Mouse (Mus musculus): ENCODE results near the gene Adamts17.
A peak's percentile ranks its signal among the peaks of the same experiment; 100 is the strongest.

Gene Adamts17

DNA sequence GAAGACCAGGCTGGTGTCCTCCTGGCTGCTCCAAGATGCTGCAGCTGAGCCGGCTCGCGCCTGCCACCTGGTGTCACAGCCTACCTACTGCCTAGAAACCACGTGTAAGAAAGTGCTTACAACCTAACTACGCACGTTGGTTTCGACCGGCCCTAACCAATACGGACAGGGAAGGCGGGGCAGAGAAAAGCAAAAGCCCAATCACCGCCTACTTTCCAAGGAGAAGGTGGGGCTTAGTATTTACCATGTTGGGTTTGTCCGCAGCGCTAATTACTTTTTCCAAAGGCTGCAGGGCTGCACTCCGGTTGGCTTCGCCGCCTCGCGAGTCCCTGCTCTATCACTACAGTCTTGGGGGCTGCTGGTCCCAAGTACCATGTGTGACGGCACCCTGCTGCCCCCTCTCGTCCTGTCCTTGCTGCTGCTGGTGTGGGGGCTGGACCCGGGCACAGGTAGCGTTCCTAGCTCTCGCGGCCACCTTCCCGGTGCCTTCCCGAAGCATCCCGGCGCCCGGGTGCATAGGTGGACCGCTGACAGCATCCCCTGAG, at the start of gene Adamts17:
Gene Adamts17 (plus strand): TSS at position 273 of the 545 bp plus-strand sequence.
- DNase-seq (ENCODE audit: low spot score in 2 of 2) = peak; percentile 92 to 97

DNA sequence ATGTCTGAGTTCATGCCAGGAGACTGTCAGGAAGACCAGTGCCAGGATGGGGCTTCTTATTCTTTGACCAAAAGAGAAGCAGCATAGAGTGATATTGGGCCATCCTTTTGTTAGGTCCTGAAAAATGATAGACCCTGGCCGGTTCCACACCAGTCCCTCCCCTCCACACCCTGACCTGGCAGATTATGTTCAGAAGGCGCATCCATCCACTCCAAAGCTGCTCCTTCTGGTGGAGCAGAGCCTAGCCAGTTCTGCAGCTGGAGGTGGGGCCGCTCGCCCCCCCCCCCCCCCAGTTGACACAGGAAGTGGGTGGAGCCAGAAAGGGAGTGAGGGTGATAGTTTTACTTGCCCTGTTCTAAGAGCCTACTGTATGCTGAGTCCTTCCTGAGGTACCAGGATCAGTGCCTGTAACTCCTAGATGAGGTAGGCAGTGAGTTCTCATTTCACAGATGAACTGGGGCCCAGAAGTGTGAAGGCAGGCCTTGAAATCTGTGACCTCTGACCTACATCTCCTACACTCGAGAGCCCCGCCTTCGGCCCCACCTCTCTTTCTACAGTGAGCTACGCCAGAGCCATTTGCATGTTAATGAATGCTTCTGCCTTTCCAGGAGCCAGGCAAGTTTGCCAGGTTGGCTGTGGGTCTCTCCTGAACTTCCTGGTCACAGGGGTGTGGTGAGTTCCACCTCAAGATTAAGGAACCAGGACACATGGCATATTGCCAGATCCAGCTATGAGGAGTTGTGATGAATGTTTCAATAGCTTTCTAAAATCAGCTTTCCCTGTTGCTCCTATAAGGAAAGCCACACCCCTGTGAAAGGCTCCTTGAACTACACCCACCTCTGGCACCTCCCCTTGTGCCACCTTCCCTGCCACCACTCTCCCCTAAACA, 49.4 kb upstream of the Adamts17 start:
- no peak for DNase-seq (ENCODE audit: low spot score in 2 of 2)

DNA sequence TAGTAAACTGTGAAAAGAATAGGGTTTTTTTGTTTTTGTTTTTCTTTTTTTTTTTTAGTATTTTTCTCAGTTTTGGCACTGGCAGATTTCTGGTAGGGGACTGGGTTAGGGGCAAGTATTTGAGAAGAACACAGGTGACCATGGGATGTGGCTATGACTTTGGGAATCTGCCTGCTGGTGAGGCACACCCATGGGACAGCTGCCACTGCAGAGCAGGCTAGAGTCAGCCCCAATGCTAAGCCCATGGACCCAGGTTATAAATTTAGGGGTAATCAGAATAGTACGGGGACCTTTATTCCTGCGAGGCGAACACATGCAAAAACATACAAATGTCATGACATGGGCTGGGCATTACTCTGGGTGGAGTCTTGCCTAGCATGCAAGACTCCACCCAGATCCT, 48.5 kb upstream of the Adamts17 start:
- no peak for DNase-seq (ENCODE audit: low spot score in 2 of 2)

DNA sequence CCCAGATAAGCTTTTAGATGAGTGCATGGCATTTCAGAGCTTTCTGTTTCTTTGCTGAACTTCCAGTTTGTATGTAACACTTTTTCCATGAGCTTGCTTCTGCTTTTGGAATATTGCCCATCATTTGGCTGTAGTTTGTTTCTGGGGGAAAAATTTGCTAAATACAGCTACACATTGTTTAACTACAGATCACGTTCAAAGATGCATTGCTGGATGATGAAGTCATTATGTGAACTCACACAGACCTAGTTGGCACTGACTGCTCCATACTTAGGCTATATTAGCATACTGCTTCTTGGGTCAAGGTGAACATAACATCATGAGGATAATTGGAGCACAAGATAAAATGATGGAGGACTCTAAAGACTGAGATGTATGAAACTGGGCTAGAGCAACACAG, 42.6 kb upstream of the Adamts17 start:
- DNase-seq (ENCODE audit: low spot score in 2 of 2) = no peak

DNA sequence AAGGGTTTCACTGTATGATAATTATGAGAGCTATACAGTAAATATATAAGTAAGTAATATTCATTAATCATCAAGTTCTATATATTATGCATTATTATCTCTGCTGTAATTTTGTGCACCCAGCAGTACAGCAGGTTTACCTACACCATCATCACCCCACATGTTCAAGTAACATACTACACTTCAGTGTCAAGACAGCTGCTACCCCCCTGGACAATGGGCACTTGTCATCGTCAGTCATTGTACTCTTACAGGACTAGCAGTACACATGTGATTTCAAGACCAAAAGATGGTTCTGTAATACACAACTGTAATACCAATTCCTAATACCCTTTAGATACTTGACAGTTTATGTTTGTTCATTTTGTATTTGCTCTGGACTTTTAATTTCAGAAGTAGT, 42.2 kb upstream of the Adamts17 start:
- DNase-seq (ENCODE audit: low spot score in 2 of 2) = no peak

DNA sequence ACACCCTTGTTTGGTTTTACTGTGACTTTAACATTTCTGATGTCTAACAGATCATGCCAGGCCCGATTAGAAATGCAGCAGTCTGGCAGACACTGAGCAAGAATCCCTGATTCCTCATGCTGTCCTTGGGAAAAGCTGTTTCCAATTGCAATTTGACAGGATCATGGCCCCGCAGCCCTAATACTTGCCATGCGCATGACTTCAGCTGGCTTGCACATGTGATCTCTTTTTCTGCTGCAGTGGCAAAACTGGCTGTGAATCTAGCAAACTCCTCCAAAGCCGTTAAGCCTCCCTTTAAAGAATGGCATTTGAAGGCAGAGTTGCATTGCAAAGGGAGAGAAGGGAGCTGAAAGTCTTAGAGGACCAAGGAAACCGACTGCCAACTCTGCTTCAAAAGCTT, 40.7 kb upstream of the Adamts17 start:
- no peak for DNase-seq (ENCODE audit: low spot score in 2 of 2)

DNA sequence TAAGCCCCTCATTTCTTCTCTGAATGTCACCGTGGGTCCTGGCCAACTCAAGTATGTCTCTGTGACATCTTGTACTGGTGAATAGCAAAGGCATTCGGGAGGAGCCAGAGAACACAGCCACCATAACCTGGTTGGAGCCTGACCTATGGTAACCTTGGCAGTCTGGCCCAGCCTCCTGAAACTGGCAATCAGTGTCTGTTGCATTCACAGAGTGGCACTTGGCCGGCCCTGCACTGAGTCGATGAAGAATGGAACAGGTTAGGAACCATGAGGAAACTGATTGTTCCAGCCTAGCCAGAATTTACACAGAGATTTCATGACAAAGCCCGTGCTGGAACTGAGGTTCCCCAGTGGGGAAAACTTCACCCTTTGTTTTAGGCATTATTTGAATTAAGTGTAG, 38.8 kb upstream of the Adamts17 start:
- DNase-seq (ENCODE audit: low spot score in 2 of 2) = no peak

DNA sequence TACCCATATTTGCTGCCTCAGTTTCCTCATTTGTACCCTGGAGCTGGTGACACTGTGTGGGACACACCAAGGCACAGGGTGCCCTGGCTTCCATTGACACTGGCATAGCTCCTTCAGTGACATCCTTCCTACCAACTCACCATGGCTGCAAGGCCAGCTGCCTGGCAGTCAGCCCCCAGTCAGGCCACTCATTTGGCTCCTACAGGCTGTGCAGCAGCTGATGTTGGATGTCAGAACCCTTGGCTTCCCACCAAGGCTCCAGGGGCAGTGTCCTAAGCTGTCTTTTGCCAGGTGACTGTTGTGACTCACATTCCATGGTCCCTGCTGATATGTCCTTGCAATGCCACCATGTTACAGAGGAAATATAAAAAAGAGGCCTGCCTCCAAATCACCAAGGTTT, 37.8 kb upstream of the Adamts17 start:
- no peak for DNase-seq (ENCODE audit: low spot score in 2 of 2)

DNA sequence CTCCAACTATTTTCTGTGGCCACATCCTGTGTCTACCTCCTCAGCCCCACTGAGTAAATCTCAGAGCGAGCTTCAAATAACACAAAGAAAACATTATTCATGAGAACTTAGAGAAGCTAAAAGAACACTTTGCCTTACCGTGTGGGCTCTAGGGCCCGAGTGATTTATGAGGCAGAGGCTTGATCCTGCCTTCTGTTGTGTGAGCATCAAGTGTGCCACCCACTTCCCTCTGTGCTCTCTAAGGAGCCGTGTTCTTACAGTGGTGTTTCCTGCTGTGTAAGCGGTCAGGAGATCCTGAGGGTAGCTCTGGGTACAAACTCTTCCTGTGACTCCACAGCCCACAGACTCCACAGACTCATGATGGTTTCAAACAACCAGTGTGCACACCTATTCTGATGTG, 35.7 kb upstream of the Adamts17 start:
- DNase-seq (ENCODE audit: low spot score in 2 of 2) = no peak

DNA sequence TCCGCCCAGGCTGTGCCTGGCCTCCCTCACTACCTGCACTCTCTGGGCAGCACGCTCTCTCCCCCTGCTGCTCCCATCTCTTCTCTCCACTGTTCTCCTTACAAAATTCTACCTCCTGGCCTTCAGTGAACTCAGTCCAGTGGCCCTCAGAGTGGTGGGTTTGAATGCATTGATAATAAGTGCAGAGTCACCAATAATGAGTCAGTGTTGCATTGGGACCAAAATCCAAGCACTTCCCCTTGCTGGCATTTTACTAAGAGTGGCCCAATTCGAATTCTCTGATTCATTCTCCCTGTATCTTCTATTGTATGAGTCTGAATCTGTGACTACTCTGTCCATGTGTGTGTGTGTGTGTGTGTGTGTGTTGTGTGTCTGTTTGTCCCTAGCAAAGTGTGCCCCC, 32.7 kb upstream of the Adamts17 start:
- no peak for DNase-seq (ENCODE audit: low spot score in 2 of 2)

DNA sequence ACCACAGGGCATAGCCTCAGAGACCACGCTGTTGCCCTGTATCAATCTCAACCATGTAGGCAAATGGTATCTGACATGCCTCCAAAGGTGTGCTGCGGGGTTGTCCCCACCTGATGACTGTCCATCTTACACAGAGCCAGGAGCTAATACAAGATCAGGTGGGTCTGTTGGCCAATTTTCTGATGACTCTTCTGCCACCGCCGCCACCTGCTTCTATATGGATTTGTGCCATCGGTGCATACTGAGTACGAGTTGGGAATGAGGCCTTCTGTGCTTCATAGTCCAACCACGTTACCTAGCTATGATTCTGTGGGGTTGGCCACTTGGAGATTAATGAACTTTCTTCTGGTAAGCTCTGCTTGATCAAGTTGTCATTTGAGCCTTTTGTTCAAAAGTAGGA, 29.1 kb upstream of the Adamts17 start:
- DNase-seq (ENCODE audit: low spot score in 2 of 2) = no peak

DNA sequence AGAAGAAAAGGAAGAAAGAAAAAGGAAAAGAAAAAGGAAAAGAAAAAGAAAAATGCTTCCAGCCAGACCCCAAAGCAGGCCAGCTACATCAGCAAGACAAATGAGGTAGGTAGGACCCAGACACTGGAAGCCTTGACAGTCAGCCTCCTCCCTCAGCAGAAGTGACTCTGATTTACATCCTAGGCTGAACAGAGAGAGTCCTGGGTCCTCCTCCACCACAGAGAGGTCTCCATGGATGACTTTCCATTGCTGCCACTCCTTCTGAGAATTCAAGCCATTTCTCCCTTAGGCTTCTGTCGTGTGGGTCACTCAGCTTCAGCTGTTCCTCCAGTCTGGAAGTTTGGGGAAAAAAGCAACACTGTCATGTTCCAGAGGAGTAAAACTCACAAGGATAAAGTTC, 28.2 kb upstream of the Adamts17 start:
- DNase-seq (ENCODE audit: low spot score in 2 of 2) = no peak

DNA sequence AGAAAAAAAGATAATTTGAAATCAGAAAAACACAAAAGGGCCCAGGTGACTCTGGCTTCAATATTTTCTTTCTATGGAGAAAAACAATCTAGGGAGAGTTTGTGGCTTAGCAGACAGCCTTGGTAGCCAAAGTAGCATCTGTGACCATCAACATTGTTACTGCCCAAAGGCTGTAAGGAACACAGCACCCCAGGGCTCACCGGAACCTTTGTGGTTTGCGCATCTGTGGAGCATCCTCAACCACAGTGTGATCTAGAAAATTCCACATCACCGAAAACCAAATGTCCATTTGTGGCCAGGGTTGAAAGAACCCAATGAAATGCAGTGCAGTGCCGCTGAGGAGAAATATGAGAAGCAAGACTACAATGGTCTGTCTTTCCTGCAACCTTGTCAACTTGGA, 27.2 kb upstream of the Adamts17 start:
- no peak for DNase-seq (ENCODE audit: low spot score in 2 of 2)

DNA sequence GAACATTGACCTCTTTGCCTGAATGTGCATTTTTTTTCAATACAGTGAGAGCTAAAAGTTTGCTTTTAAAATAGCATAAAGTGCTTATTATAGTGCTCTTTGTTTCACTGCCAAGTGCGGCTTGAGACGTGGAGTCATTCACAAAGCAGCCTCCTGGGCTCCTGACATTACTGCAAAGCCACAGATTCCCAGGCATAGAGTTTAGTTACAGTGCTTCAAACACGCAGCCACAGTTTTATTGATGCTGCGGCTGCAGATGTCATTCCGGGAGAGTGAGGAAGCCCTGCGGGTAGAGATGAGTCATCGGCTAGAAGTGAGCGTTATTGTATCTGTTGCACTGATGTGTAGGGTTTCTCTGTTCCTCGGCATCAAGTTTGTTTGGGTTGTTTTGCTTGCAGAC, 26.8 kb upstream of the Adamts17 start:
- DNase-seq (ENCODE audit: low spot score in 2 of 2) = peak; percentile 28 to 46

DNA sequence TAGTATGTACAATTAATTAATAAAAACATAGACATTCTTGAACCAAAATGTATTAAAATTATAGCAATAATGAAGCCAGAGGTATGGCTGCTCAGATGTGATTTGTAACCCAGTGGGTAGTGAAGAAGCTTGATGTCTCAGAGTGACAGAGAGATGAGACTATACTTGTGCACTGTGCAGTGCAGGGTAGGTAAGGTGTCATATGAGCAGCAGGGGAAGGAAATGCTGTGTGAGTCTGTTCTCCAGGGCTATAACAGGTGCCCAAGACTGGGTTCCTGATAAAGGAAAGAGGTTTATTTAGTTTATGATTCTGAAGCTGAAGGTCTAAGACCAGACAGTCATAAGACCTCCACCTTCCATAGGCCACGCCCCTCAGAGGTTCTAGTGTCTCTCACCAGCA, 26.4 kb upstream of the Adamts17 start:
- DNase-seq (ENCODE audit: low spot score in 2 of 2) = no peak

DNA sequence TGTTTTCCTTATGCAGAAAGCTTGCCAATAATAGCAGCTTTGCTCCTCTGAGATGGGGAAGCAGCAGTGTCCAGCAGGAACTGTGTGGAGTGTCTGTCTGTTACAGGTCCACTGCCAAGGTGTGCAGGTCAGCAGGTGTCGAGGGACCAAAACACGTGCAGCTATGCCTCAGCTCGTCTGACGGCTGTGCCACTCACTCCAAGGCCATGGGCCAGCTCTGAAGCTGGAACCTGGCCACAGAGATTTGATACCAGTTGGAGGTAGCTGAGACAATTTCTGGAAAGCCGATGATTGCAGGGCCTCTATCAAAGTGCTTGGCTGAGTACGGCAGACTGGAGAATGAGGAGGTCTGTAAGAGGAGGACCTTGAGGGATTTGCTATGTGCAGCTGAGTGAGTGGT, 24.0 kb upstream of the Adamts17 start:
- DNase-seq (ENCODE audit: low spot score in 2 of 2) = no peak

DNA sequence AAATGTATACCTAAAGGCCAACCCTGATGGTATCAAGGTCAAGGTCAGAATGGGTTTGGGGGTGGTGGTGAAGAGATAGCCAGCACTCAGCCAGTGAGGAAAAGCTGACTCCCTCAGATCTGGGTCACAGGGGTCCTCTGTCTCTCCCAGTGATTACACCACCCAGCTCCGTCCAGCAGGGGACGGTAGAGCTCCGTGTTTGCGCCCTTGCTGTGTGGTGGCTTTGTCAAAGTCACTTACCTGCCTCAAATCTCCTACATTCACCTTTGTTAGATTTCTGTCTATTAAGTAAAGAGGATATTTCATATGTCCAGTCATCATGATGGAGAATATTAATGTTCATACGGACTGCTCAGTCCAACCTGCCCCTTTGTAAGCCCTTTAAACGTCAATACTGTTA, 19.5 kb upstream of the Adamts17 start:
- DNase-seq (ENCODE audit: low spot score in 2 of 2) = peak in 1 of 2 experiments; percentile 26

DNA sequence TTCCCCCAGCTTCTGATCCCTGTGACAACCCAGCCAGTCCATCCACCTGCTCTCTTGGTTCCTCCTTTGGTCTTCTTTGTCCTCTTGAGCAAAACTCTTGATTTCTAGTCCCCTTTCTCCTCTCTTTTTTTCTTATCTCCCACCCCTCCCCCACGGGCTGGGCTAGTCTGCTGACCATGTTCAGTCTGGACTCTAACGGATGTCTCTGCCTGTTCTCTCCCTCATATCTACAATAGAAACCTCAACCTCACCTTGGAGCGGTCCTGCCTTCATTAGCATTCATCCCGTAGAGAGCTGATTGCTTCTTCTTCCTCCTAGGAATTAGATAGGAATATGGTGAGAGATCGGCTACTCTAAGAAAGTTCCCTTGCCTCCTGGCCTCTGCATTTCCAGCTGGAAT, 8.7 kb upstream of the Adamts17 start:
- no peak for DNase-seq (ENCODE audit: low spot score in 2 of 2)

DNA sequence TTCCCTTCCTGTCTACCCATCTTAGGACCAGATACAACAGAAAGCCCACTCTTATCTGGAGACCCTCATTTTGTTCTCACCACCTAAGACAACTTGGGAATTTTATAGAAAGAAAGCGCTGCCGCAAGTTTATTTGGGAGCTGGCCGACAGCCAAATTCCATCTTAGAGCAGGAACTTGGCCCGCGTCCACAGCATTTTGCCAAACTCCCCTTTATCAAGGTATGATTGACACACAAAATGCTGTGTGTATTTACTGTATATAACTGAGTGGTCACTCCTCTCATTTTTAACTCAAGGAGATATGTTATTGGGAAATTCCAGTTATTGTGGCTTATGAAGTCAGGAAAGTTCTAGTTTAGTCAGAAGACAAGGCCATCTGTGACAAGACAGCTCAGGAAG, 8.2 kb upstream of the Adamts17 start:
- no peak for DNase-seq (ENCODE audit: low spot score in 2 of 2)

DNA sequence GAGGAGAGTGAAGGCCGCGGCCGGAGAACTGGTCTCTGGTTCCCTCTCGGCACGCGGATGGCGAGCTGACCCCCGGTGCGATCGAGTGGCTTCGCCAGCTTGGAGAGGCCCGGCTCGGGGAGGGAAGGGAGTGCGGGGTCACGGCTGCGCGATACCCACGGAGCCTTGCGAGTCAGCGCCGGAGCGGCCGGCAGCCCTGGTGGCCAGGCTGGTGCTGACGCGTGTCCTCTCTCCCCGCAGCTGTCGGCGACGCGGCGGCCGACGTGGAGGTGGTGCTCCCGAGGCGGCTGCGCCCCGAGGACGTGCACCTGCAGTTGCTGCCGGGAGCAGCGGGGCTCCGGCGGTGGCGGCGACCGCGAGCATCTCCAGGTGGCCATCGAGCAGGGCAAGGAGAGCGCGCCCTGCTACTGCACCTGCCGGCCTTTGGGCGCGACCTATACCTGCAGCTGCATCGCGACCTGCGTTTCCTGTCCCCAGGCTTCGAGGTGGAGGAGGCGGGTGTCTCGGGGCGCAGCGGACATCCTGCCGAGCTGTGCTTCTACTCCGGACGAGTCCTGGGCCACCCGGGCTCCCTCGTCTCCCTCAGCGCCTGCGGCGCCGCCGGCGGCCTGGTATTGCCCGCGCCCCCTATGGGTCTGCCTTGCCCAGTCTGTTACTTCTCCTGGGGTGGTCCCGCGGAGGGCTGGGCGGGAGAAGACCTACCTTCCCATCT, 629 bp downstream of the Adamts17 start:
- DNase-seq (ENCODE audit: low spot score in 2 of 2) = peak in 1 of 2 experiments; percentile 52

DNA sequence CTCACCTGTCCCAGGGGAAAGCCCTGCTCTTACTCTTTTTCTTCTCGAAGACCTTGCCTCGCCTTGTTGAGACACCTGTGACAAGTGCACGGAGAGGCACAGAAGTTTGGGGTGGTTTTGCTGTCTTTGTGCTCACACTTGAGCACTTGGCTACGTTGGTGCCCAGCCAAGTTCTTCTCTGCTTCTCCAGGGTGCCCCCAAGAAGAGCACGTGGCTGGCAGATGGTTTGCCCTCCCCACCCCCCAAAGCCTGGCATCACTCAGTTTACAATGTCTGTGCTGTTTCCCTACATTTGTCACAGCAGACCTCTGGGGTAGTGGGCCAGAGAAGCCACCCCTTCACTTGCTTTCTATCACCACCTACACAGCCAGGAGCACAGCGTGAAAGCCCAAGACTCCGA, 1.6 kb downstream of the Adamts17 start:
- DNase-seq (ENCODE audit: low spot score in 2 of 2) = no peak

DNA sequence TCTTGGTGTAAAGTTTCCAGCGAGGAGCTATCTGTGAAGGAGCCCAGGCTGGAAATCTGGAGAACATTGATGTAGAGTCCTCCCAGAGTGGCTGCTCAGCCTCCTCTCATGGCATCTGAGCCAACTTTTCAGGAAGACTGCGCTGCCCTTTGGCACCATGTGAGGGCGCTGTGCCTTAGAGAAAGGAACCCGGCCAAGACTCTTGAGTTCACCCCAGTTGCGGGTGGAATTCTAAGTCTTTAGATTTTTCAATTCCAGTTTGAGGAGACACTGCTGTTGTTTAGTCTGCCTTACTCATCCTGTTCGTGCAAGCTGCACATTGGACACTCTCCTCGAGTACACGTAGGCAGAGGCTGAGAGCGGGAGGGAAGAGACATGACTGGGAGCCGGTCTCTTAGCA, 2.5 kb downstream of the Adamts17 start:
- peak; percentile 90 to 94 for DNase-seq (ENCODE audit: low spot score in 2 of 2)

DNA sequence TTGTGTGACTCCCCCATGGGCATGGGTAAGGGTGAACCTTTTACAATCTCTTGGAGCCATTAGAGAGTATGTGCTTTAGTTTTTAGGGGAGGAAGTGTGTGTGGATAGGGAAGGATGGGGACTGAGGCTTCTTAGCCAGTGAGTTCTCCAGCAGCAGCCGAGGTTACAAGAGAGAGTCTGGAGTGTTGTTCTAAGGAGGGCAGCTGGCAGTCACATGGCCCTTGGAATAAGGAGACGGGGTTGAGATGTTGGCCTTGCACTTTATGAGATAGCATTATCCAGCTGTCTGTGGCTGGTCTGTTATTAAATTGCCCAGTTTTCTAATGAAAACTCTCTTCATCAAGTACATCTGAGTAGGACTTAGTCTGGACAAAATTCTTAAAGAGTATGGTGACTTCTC, 4.3 kb downstream of the Adamts17 start:
- no peak for DNase-seq (ENCODE audit: low spot score in 2 of 2)

Data from frontal cortex, postnatal 36 days (tissue).